Comparison of ENCODE assay signal across 16 mouse cellular contexts in the genomic region with DNA sequence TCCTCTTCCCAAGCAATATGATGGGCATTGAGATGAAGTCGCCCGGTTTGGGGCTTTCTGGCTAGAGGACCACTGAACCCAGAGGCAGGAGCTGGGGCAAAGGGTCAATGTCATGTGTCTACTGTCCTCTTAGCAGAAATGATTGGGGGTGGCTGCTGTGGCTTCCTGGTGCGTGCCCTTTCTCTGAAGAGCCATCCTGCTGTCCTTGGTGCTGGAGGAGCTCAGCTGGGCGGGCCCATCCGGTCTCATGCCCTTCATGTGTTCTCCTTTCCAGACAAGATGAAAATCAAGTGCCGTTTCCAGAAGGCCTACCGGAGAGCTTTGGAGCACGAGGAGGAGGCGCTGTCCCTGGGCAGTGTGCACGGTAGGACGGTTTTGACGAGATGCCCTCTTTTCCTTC. TPM values are rescaled to one million over a fixed set of nuclear protein-coding genes. Genes with fewer than 3 reads are reported as not detected.
"Had no signal": no experiment of that assay in that cellular context is flagged by ENCODE, and none has a peak within 500 bp of the region (broad histone marks: within the 10 kb centered on the region; RNA-seq: fewer than 3 reads in every experiment).

No protein-coding gene starts in this region.

- DNase-seq: lung, adult 18-20 months; lung, embryonic 14.5 days; lung, postnatal 10 days; lung, postnatal 4 days; midbrain, embryonic 14.5 days; right cerebral cortex, postnatal 25 days; right cerebral cortex, postnatal 4 days; spleen, adult 18-20 months; thymus, adult 2 months; thymus, postnatal 25 days; thymus, postnatal 4 days had no signal

- H3K9me3 ChIP-seq: midbrain, embryonic 10.5 days; midbrain, embryonic 12.5 days; neural tube, embryonic 12.5 days; stomach, embryonic 15.5 days had no signal

- H3K27me3 ChIP-seq: midbrain, embryonic 12.5 days; neural tube, embryonic 12.5 days; stomach, embryonic 15.5 days had no signal

- H3K4me3 ChIP-seq: midbrain, embryonic 10.5 days; midbrain, embryonic 12.5 days; neural tube, embryonic 12.5 days; stomach, embryonic 15.5 days had no signal

- H3K4me2 ChIP-seq: lung, embryonic 14.5 days; midbrain, embryonic 12.5 days; neural tube, embryonic 12.5 days; stomach, embryonic 15.5 days had no signal

RNA-seq across cellular contexts. Expression of a gene that starts 42.0 kb away (rescaled TPM):
- polyA plus RNA-seq: stomach, postnatal 0 days had no signal
